In the genomic region with DNA sequence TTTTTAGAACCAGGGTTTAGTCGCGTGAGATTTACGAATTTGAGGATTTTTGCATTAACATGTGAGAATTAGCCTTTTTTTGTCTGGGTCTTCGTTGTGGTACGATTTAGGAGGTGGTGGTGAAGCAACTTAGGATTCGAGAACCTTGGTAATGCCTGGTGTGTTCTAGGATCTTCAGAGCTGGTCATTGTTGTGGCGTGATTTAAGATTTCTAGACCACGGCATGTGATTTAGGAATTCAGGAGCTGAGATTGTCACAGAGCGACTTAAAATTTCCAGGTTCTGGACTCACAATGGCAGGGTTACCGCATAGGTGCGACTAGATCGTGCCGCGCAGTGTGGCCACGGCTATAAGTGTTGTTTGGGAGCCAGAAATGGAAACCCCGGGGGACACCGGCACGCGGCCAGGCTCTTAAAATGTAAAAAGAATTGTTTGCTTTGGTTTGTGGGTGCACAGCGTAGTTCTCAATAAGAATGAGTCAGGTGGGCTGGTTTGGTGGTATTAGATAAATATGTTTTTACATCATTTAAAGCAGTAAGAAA, we compare ENCODE assay signal across 8 mouse cellular contexts. TPM values are rescaled to one million over a fixed set of nuclear protein-coding genes. Genes with fewer than 3 reads are reported as not detected.
A peak's percentile ranks its signal among the peaks of the same experiment; 100 is the strongest.
DNase-seq lines count a peak whose midpoint lies in the region; ATAC-seq and TF ChIP-seq lines count a peak whose summit lies in the region.

No protein-coding gene starts in this region.

- H3K4me1 ChIP-seq in cerebellum, adult 2 months (ENCODE audit: control insufficient read depth, insufficient read depth, low read length): no peaks in the 10 kb centered on the region
- H3K4me1 ChIP-seq in forebrain, embryonic 16.5 days (replicated peaks; ENCODE audit: control insufficient read depth, insufficient read depth, low read length): peaks cover 6% of the 10 kb centered on the region
- H3K4me1 ChIP-seq in liver, embryonic 14.5 days (replicated peaks; ENCODE audit: control insufficient read depth in 2 of 2, insufficient read depth in 2 of 2, low read length in 1 of 2): no peaks in the 10 kb centered on the region

- WGBS in cerebellum, adult 2 months: 47% methylated on average over 20 of the region's 20 CpGs
- 49% methylated on average over 20 of the region's 20 CpGs for WGBS in forebrain, embryonic 16.5 days
- 53% methylated on average over 20 of the region's 20 CpGs for WGBS in liver, embryonic 14.5 days (ENCODE audit: insufficient replicate concordance)

- no peak overlapping the region for H3K27ac ChIP-seq in cerebellum, adult 2 months (ENCODE audit: insufficient read depth, low read length)
- H3K27ac ChIP-seq in forebrain, embryonic 16.5 days (ENCODE audit: low read length): peak overlapping the region; percentile 78
- H3K27ac ChIP-seq in liver, embryonic 14.5 days: no peak overlapping the region

- TF ChIP-seq POLR2A in cerebellum, adult 2 months (IDR thresholded peaks at IDR 0.05; ENCODE audit: borderline replicate concordance, insufficient read depth, low read length): no peak

- no peak for TF ChIP-seq EP300 in liver, embryonic 14.5 days (IDR thresholded peaks at IDR 0.05; ENCODE audit: low read depth)

- H3K4me3 ChIP-seq in cerebellum, adult 2 months (replicated peaks; ENCODE audit: insufficient read depth, low read depth, low read length): peak overlapping the region; percentile 46
- H3K4me3 ChIP-seq in forebrain, embryonic 16.5 days (replicated peaks; ENCODE audit: low read length): peak overlapping the region; percentile 62
- H3K4me3 ChIP-seq in liver, embryonic 14.5 days (ENCODE audit: insufficient read depth in 1 of 2, low read depth in 2 of 2, low read length in 2 of 2): peak overlapping the region; percentile 33 to 42

- H3K9me3 ChIP-seq in forebrain, embryonic 16.5 days (ENCODE audit: control insufficient read depth, low read length): peaks cover 31% of the 10 kb centered on the region
- H3K9me3 ChIP-seq in liver, embryonic 14.5 days (ENCODE audit: control insufficient read depth, low read length): peaks cover 14% of the 10 kb centered on the region

- peak overlapping the region; percentile 72 for H3K9ac ChIP-seq in forebrain, embryonic 16.5 days (replicated peaks; ENCODE audit: low read depth, low read length)
- no peak overlapping the region for H3K9ac ChIP-seq in liver, embryonic 14.5 days (replicated peaks)

- peaks cover 11% of the 10 kb centered on the region for H3K36me3 ChIP-seq in forebrain, embryonic 16.5 days (ENCODE audit: control insufficient read depth, insufficient read depth)
- no peaks in the 10 kb centered on the region for H3K36me3 ChIP-seq in liver, embryonic 14.5 days (replicated peaks; ENCODE audit: control insufficient read depth, insufficient read depth, low read depth)

- no peak for TF ChIP-seq CTCF in cerebellum, adult 2 months (IDR thresholded peaks at IDR 0.05; ENCODE audit: borderline replicate concordance, insufficient read depth, low read depth, low read length)
- no peak for TF ChIP-seq CTCF in liver, embryonic 14.5 days (IDR thresholded peaks at IDR 0.05; ENCODE audit: low read depth)

- H3K4me2 ChIP-seq in forebrain, embryonic 16.5 days (ENCODE audit: low read length): peak overlapping the region; percentile 63
- H3K4me2 ChIP-seq in liver, embryonic 14.5 days (ENCODE audit: low read depth): peak overlapping the region; percentile 43

- peak; percentile 26 to 35 for DNase-seq in cerebellum, adult 2 months
- DNase-seq in cerebellum, postnatal 4 days (ENCODE audit: low spot score in 2 of 2): no peak
- peak; percentile 40 for DNase-seq in MN1 (ENCODE audit: low spot score)
- DNase-seq in liver, embryonic 14.5 days (ENCODE audit: low read depth in 3 of 3, low spot score in 3 of 3): no peak
- no peak for DNase-seq in spleen, adult 18-20 months
- DNase-seq in spleen, postnatal 14 days (ENCODE audit: low spot score in 2 of 2): no peak

- ATAC-seq in forebrain, embryonic 16.5 days: no peak
- no peak for ATAC-seq in liver, embryonic 14.5 days (ENCODE audit: insufficient read depth)
- ATAC-seq in erythroblast, adult 5-6 weeks (replicated peaks; ENCODE audit: low FRiP score, poor library complexity, severe bottlenecking): no peak

- no peaks in the 10 kb centered on the region for H3K27me3 ChIP-seq in cerebellum, adult 2 months (ENCODE audit: control insufficient read depth, insufficient read depth, low read length)
- no peaks in the 10 kb centered on the region for H3K27me3 ChIP-seq in forebrain, embryonic 16.5 days (replicated peaks; ENCODE audit: control insufficient read depth, insufficient read depth, low read length)
- peaks cover 49% of the 10 kb centered on the region for H3K27me3 ChIP-seq in liver, embryonic 14.5 days (ENCODE audit: control insufficient read depth, insufficient read depth, low read length)

RNA-seq across cellular contexts. Expression of a gene that starts 15.2 kb away (rescaled TPM):
- 25.3 and 32.9 TPM in 2 replicates for polyA plus RNA-seq in cerebellum, adult 2 months (2012; rRNA removed)
- polyA plus RNA-seq in forebrain, embryonic 16.5 days (2015; fragmentation: Nextera tagmentation; extraction: Ambion mirVana): 283 and 328 TPM in 2 replicates
- polyA plus RNA-seq in liver, embryonic 14.5 days (2012; rRNA removed): 116 and 117 TPM in 2 replicates
- polyA plus RNA-seq in liver, embryonic 14.5 days (2014; fragmentation: Nextera tagmentation; extraction: Ambion mirVana): 169 and 174 TPM in 2 replicates
- not detected in 2 replicates for total RNA-seq in erythroblast, adult 5-6 weeks (2015; ENCODE audit: low replicate concordance)
- total RNA-seq in erythroblast, adult 5-6 weeks (2017; ENCODE audit: low replicate concordance): not detected in 2 replicates

RNA-seq across cellular contexts. Expression of a gene that starts 45.0 kb away (rescaled TPM):
- 4.0 and 4.1 TPM in 2 replicates for polyA plus RNA-seq in cerebellum, adult 2 months (2012; rRNA removed)
- 15.2 and 15.3 TPM in 2 replicates for polyA plus RNA-seq in forebrain, embryonic 16.5 days (2015; fragmentation: Nextera tagmentation; extraction: Ambion mirVana)
- 2.4 and 3.6 TPM in 2 replicates for polyA plus RNA-seq in liver, embryonic 14.5 days (2012; rRNA removed)
- 4.0 and 4.7 TPM in 2 replicates for polyA plus RNA-seq in liver, embryonic 14.5 days (2014; fragmentation: Nextera tagmentation; extraction: Ambion mirVana)
- total RNA-seq in erythroblast, adult 5-6 weeks (2015; ENCODE audit: low replicate concordance): 3.5 and 5.0 TPM in 2 replicates
- total RNA-seq in erythroblast, adult 5-6 weeks (2017; ENCODE audit: low replicate concordance): 0.77 and 4.5 TPM in 2 replicates

Comparison
In these comparisons a context has a peak if more than half of its experiments do, and no peak if none do; other contexts are left out.
1. DNase-seq: peak in cerebellum, adult 2 months (2 of 2) and MN1 (single experiment); none in cerebellum, postnatal 4 days (0 of 2), liver, embryonic 14.5 days (0 of 3), spleen, adult 18-20 months (0 of 2) and spleen, postnatal 14 days (0 of 2).
2. Peak in every context shown above with its lines, with median percentiles within 50 percentile points of each other: H3K4me3 ChIP-seq.